Mouse (Mus musculus) fat pad, adult 2 months (tissue): ENCODE measurements around the gene 1700034I23Rik.
"Not testable (repeated sequence)": the region's sequence is repeated elsewhere in the genome, so short reads cannot be mapped to it uniquely, and the experiment has no call there.

Experiments
- DNase-seq: peaks from one replicate; pipeline ENCODE4 v3.0.0-alpha.2; 2011; ENCODE audit warnings: low read depth, low spot score; ENCODE audit errors: extremely low read depth

The 1700034I23Rik gene

DNA sequence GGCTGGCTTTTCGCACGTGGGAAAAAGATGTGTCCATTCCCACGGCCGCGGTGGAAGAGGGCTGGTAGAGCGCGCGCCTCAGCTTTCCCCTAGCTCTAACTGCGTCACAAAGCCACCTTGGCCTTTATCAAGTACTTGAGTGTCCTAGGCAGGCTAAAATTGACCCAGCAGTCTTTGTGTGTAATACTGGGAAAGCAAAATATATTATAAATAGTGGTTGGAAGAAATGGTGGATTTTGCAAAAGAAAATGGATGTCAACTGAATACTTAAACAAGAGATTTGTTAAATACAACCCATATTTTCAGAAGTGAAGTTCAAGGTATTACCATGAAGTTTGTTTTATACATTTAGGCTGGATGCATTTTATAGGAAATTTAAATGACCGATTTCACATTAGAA is at the start of gene 1700034I23Rik:
Gene 1700034I23Rik (minus strand): TSS at position 101 of the 400 bp plus-strand sequence.
- DNase-seq = not testable (repeated sequence)

DNA sequence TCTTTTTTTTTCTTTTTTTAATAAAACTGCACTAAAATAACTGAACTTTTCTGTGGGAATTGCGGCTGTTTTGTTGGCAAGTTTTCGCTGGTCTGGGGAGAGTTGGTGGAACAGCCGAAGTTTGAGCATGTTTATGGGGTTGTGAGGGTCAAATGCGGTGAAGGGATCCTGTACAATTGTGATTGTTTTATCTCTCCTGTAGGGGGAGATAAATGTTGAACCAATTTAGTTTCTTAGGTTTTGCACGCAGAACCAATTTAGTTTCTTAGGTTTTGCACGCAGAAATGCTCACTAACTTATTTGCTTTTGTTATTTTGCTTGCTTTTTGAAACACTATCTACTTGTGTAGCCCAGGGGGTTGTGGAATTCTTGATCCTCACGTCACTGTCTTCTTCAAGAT is 49.0 kb upstream of the 1700034I23Rik start:
- no peak for DNase-seq

DNA sequence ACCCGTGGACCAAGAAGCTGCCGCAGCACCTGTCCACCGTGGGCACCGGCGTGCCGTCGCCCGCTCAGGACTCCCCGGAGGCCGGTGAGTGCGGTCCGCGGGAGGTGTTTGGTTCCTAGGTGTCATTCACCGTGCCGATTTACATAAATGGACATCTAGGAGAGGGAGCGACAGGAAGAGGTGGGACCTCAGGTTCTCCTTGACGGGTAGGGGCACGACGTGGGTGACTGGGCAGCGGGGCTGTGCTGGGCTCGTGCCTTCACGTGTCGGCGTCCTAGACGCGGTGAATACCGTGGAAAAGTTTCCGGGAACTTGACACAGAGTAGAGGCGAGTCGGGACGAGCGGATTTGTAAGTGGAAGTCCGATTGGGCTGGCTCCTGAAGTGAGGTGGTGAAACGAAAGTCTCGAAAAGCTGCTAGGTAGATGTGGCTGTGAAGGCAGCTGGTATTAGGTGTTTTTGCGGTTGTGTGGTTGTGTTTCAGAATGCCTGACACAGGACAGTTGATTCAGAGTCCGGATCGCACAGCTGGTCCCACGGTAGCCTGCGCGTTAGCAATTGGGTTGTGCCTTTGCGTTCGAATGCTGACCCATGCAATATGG is 48.4 kb upstream of the 1700034I23Rik start:
- DNase-seq = no peak

DNA sequence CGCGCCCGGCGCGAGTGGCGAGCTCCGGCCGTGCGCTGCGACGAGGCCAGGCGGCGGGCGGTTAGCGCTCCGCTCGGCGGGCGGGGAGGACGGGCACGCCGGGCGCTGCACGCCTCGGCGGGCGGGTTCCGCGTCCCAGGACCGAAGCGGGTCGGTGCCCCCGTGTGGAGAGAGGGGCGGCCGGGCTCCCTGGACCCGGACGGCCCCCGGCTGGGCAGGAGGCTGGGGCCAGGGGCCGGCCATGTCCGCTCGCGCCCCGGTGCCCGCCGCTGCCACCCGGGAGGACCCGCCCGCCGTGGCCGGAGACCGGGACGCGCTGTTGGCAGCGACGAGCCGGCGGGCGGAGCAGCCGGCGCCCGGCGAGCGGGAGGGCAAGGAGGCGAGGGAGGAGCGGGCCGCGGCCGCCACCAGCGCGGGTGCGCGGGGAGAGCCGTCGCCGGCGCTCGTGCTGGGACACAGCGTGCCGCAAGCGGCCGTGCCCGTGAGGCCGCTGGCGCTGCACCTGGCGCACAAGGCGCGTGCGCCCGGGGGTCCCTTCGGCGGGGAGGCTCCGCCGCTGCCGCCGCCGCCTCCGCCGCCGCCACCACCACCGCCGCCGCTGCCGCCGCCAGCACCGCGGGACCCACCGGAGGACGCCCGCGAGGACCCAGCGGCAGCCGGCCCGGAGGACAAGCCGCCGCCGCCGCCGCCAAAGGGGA is 47.7 kb upstream of the 1700034I23Rik start:
- DNase-seq = no peak

DNA sequence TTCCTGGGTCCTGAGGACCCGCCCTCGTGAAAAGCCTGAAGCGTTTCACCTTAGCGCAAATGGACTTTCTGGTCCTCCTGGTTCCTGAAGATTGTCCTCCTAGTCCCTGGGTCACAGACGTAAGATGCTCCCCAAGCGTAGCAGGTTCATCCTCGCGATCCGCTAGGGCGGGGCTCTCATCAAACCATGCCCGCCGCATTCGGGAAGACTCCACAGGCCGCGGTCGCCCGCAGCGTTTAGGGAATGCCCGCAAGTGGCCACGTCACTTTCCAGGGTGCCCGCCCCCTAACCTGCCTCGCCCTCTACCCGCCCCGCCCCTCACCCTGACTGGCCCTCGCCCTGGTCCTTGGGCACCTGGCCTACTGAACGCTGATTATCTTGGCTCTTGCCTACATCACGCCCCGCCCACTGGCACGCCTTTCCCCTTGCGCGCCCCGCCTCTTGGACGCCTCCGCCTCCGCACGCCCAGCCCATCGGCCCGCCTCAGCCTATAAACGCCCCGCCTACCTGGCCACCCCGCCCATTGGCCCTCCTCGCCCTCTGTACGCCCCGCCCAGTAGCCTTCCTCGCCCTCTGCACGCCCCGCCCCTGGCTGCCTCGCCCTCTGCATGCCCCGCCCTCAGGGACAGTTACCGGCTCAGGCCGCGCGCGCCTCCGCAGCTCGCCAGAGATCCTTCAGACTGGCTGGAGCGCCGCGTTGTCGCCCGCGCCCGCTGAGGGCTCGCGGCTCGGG is 47.0 kb upstream of the 1700034I23Rik start, which contains the start of gene Larp1b:
Gene Larp1b (plus strand): TSS at position 659 of the 733 bp plus-strand sequence.
- peak; percentile 31 for DNase-seq

DNA sequence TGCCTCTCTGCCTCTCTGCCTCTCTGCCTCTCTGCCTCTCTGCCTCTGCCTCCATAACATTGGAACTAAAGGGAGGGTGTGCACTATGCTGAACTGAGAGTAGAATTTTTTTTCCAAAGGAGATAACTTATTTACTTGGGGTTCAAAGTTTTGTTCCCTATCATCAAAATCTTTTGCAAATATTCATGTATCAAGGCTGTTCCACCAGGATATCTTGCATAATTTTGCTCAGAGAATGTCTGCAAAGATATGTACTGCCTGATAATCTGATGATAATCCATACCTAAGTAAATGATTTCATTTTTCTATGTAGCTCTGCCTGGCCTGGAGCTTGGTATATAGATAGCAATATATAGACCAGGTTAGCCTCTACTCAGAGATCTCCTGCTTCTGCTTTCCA is 36.7 kb upstream of the 1700034I23Rik start:
- no peak for DNase-seq

DNA sequence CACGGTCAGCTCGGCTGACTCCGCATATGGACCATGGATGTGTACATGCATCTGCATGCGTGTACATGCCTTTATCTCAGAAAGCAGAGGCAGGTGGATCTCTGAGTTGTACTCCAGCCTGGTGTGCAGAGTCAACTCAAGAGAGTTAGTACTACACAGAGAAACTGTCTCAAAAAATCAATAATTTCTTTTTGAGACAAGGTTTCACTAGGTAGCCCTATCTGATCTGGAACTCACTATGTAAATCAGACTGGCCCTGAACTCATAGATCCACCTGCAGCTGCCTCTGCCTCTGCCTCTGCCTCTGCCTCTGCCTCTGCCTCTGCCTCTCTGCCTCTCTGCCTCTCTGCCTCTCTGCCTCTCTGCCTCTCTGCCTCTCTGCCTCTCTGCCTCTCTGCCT is 36.2 kb upstream of the 1700034I23Rik start:
- DNase-seq = no peak

DNA sequence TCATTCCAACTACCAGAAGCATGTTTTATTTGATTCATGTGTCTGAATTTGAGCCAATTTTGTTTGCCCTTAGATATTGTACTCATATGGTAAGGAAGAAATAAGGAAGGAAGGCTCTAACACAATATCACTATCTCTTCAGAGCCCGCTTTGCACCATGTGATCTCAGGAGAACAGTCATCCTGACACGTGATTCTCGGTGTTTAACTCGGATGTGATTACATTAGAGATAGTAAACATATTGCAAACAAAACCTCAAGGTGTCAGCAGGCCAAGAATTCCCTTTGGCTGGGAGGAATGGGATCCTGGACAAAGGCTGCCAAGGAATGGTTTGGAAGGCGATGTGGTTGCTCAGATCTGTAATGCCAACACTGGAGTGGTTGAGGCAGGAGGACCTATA is 35.8 kb upstream of the 1700034I23Rik start:
- DNase-seq = no peak

DNA sequence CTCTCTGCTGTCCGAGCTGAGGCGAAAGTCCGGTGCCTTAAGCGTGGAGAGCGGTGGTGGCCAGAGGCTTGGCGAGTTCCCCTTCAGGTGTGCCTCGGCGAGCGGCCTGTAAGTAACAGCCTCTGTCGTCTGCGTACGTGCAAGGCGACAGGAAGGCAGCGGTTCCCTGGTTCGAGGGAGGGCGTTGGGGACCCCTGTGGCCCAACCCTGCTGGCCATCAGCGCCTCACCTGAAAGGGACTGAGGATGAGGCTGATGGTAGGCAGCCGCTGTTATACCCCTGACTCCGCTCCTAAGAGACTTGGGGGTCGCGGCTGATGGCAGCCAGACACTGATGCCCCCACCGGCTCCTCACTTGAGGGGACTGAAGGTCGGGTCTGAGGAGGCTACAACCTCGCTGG is 8.0 kb downstream of the 1700034I23Rik start:
- not testable (repeated sequence) for DNase-seq

DNA sequence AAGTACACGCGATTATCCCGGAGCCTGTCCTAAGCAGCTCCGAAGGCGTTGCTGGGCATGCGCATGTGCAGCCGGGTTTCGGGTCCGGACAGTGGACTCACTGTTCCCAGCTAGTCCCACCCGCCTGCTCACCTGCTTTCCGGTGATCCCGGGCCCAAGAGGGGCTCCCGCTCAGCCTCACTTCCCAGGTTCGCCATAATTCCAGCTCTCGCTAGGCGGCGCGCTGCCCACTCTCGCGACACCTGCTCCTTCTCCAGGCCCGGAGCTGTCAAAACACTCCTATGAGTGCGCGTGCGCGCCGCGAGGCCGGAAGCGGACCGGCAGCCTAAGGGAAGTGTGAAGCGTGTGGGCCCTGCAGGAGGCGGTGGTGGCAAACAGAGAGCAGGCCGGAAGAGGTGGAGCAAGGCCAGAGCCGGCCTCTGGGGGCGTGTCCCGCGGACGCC is 8.5 kb downstream of the 1700034I23Rik start:
- not testable (repeated sequence) for DNase-seq

DNA sequence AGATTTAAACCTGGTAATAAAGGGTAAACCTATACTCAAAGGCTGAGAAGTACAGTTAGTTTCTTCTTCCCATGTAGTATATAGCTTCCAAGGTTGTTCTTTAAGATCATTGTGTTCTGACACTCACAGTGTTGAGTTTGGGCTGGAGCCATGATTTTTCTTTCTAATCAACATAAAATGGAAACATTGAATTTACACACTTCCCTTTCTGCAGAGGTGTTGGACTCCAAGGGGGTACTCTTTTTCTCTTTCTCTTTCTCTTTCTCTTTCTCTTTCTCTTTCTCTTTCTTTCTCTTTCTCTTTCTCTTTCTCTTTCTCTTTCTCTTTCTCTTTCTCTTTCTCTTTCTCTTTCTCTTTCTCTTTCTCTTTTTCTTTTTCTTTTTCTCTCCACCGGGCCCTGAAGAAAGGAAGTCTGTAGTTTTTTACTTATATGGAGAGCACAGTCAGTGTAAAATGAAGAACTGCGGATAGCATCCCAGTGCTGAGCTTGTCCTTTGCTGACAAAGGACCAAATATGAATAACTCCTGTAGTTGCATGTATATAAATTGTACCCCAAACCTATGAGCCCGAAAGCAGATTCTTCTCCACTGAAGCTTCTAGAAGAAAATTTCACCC is 49.1 kb downstream of the 1700034I23Rik start:
- not testable (repeated sequence) for DNase-seq
